Mouse (Mus musculus): ENCODE data around the gene Aifm2. TPM values are rescaled to one million over a fixed set of nuclear protein-coding genes. Genes with fewer than 3 reads are reported as not detected.

Gene Aifm2
- polyA plus RNA-seq, 1 experiment, result 23.0 TPM

GRCm38 (mm10) chr10:61717406-61718296, 2.6 kb downstream of the Aifm2 start:
- no peak overlapping the region for H3K27ac ChIP-seq (ENCODE audit: control insufficient read depth, insufficient read depth, low read depth, low read length)
- no peaks in the 10 kb centered on the region for H3K27me3 ChIP-seq (ENCODE audit: control insufficient read depth, insufficient read depth, low read length)
- no peak overlapping the region for H3K4me3 ChIP-seq (ENCODE audit: control insufficient read depth, low read depth, low read length)
- H3K36me3 ChIP-seq (ENCODE audit: control insufficient read depth, insufficient read depth, low read length), result no peaks in the 10 kb centered on the region
- TF ChIP-seq CTCF (IDR thresholded peaks at IDR 0.05; ENCODE audit: control insufficient read depth, insufficient read depth, insufficient replicate concordance, low read depth, low read length), result no peak
- TF ChIP-seq POLR2A (IDR thresholded peaks at IDR 0.05; ENCODE audit: control insufficient read depth, low read depth, low read length), result no peak
- peaks cover 16% of the 10 kb centered on the region for H3K4me1 ChIP-seq (ENCODE audit: control insufficient read depth, insufficient read depth, low read length)

GRCm38 (mm10) chr10:61720331-61720730, 5.3 kb downstream of the Aifm2 start:
- Histone ChIP-seq H3K4me3 (ENCODE audit: control insufficient read depth, low read depth, low read length) (no peak overlapping the region), H3K36me3 (ENCODE audit: control insufficient read depth, insufficient read depth, low read length) (no peaks in the 10 kb centered on the region), H3K27me3 (ENCODE audit: control insufficient read depth, insufficient read depth, low read length) (no peaks in the 10 kb centered on the region), H3K4me1 (ENCODE audit: control insufficient read depth, insufficient read depth, low read length) (peaks cover 11% of the 10 kb centered on the region), H3K27ac (ENCODE audit: control insufficient read depth, insufficient read depth, low read depth, low read length) (no peak overlapping the region)
- TF ChIP-seq POLR2A (IDR thresholded peaks at IDR 0.05; ENCODE audit: control insufficient read depth, low read depth, low read length) (no peak), CTCF (IDR thresholded peaks at IDR 0.05; ENCODE audit: control insufficient read depth, insufficient read depth, insufficient replicate concordance, low read depth, low read length) (no peak)

GRCm38 (mm10) chr10:61722215-61722614, 7.2 kb downstream of the Aifm2 start:
- no peak overlapping the region for H3K4me3 ChIP-seq (ENCODE audit: control insufficient read depth, low read depth, low read length)
- H3K27ac ChIP-seq (ENCODE audit: control insufficient read depth, insufficient read depth, low read depth, low read length), result no peak overlapping the region
- H3K4me1 ChIP-seq (ENCODE audit: control insufficient read depth, insufficient read depth, low read length), result peaks cover 2% of the 10 kb centered on the region; the same call in 1 of the 2 replicates
- TF ChIP-seq CTCF (IDR thresholded peaks at IDR 0.05; ENCODE audit: control insufficient read depth, insufficient read depth, insufficient replicate concordance, low read depth, low read length), result no peak
- TF ChIP-seq POLR2A (IDR thresholded peaks at IDR 0.05; ENCODE audit: control insufficient read depth, low read depth, low read length), result no peak
- H3K36me3 ChIP-seq (ENCODE audit: control insufficient read depth, insufficient read depth, low read length), result no peaks in the 10 kb centered on the region
- no peaks in the 10 kb centered on the region for H3K27me3 ChIP-seq (ENCODE audit: control insufficient read depth, insufficient read depth, low read length)

GRCm38 (mm10) chr10:61723271-61723670, 8.2 kb downstream of the Aifm2 start:
- TF ChIP-seq POLR2A (IDR thresholded peaks at IDR 0.05; ENCODE audit: control insufficient read depth, low read depth, low read length) (no peak), CTCF (IDR thresholded peaks at IDR 0.05; ENCODE audit: control insufficient read depth, insufficient read depth, insufficient replicate concordance, low read depth, low read length) (no peak)
- Histone ChIP-seq H3K27me3 (ENCODE audit: control insufficient read depth, insufficient read depth, low read length) (no peaks in the 10 kb centered on the region), H3K36me3 (ENCODE audit: control insufficient read depth, insufficient read depth, low read length) (no peaks in the 10 kb centered on the region), H3K27ac (ENCODE audit: control insufficient read depth, insufficient read depth, low read depth, low read length) (no peak overlapping the region), H3K4me1 (ENCODE audit: control insufficient read depth, insufficient read depth, low read length) (peaks cover 2% of the 10 kb centered on the region; the same call in 1 of the 2 replicates), H3K4me3 (ENCODE audit: control insufficient read depth, low read depth, low read length) (no peak overlapping the region)

GRCm38 (mm10) chr10:61729181-61729580, 14.1 kb downstream of the Aifm2 start:
- H3K27me3 ChIP-seq (ENCODE audit: control insufficient read depth, insufficient read depth, low read length), result no peaks in the 10 kb centered on the region
- no peak overlapping the region for H3K27ac ChIP-seq (ENCODE audit: control insufficient read depth, insufficient read depth, low read depth, low read length)
- TF ChIP-seq CTCF (IDR thresholded peaks at IDR 0.05; ENCODE audit: control insufficient read depth, insufficient read depth, insufficient replicate concordance, low read depth, low read length) (no peak), POLR2A (IDR thresholded peaks at IDR 0.05; ENCODE audit: control insufficient read depth, low read depth, low read length) (no peak)
- peaks cover 9% of the 10 kb centered on the region for H3K4me1 ChIP-seq (ENCODE audit: control insufficient read depth, insufficient read depth, low read length)
- no peak overlapping the region for H3K4me3 ChIP-seq (ENCODE audit: control insufficient read depth, low read depth, low read length)
- no peaks in the 10 kb centered on the region for H3K36me3 ChIP-seq (ENCODE audit: control insufficient read depth, insufficient read depth, low read length)

GRCm38 (mm10) chr10:61730171-61730570, 15.1 kb downstream of the Aifm2 start:
- H3K4me3 ChIP-seq (ENCODE audit: control insufficient read depth, low read depth, low read length), result no peak overlapping the region
- peaks cover 9% of the 10 kb centered on the region for H3K4me1 ChIP-seq (ENCODE audit: control insufficient read depth, insufficient read depth, low read length)
- H3K36me3 ChIP-seq (ENCODE audit: control insufficient read depth, insufficient read depth, low read length), result no peaks in the 10 kb centered on the region
- no peaks in the 10 kb centered on the region for H3K27me3 ChIP-seq (ENCODE audit: control insufficient read depth, insufficient read depth, low read length)
- no peak overlapping the region for H3K27ac ChIP-seq (ENCODE audit: control insufficient read depth, insufficient read depth, low read depth, low read length)
- TF ChIP-seq POLR2A (IDR thresholded peaks at IDR 0.05; ENCODE audit: control insufficient read depth, low read depth, low read length), result no peak
- TF ChIP-seq CTCF (IDR thresholded peaks at IDR 0.05; ENCODE audit: control insufficient read depth, insufficient read depth, insufficient replicate concordance, low read depth, low read length), result no peak

GRCm38 (mm10) chr10:61734377-61734776, 19.3 kb downstream of the Aifm2 start:
- TF ChIP-seq POLR2A (IDR thresholded peaks at IDR 0.05; ENCODE audit: control insufficient read depth, low read depth, low read length), result no peak
- TF ChIP-seq CTCF (IDR thresholded peaks at IDR 0.05; ENCODE audit: control insufficient read depth, insufficient read depth, insufficient replicate concordance, low read depth, low read length), result peak; percentile 77
- H3K36me3 ChIP-seq (ENCODE audit: control insufficient read depth, insufficient read depth, low read length), result no peaks in the 10 kb centered on the region; the same call in 1 of the 2 replicates
- H3K4me1 ChIP-seq (ENCODE audit: control insufficient read depth, insufficient read depth, low read length), result peaks cover 6% of the 10 kb centered on the region
- H3K27ac ChIP-seq (ENCODE audit: control insufficient read depth, insufficient read depth, low read depth, low read length), result no peak overlapping the region
- no peaks in the 10 kb centered on the region for H3K27me3 ChIP-seq (ENCODE audit: control insufficient read depth, insufficient read depth, low read length)
- peak overlapping the region; percentile 59 for H3K4me3 ChIP-seq (ENCODE audit: control insufficient read depth, low read depth, low read length)

All from testis, adult 2 months (tissue).